In genomic region chr13:85376338-85376998, GRCm38 (mm10) we compare ENCODE assay signal across 23 mouse cellular contexts.
DNase-seq lines count a peak whose midpoint lies in the region; ATAC-seq lines count a peak whose summit lies in the region.
"Had no signal": no experiment of that assay in that cellular context is flagged by ENCODE, and none has a peak within 500 bp of the region (broad histone marks: within the 10 kb centered on the region; RNA-seq: fewer than 3 reads in every experiment).

No protein-coding gene starts in this region.

- peak; percentile 92 for ATAC-seq in inflammation-experienced regulatory T-cells, adult 6 months
- ATAC-seq in midbrain, embryonic 11.5 days (ENCODE audit: low FRiP score), result no peak
- ATAC-seq: hindbrain, embryonic 16.5 days had no signal

- H3K9me3 ChIP-seq in midbrain, embryonic 11.5 days (ENCODE audit: control insufficient read depth, low read length), result no peaks in the 10 kb centered on the region
- H3K9me3 ChIP-seq: embryonic facial prominence, embryonic 15.5 days; heart, embryonic 13.5 days; limb, embryonic 15.5 days; megakaryocyte, embryonic 14.5 days; neural tube, embryonic 12.5 days had no signal

- H3K4me1 ChIP-seq in midbrain, embryonic 11.5 days (ENCODE audit: control insufficient read depth, insufficient read depth, low read length), result no peaks in the 10 kb centered on the region
- H3K4me1 ChIP-seq: embryonic facial prominence, embryonic 15.5 days; heart, embryonic 13.5 days; limb, embryonic 15.5 days; neural tube, embryonic 12.5 days had no signal

- H3K4me3 ChIP-seq in midbrain, embryonic 11.5 days (ENCODE audit: low read depth, low read length), result no peak overlapping the region
- H3K4me3 ChIP-seq: embryonic facial prominence, embryonic 15.5 days; heart, embryonic 13.5 days; limb, embryonic 15.5 days; megakaryocyte, embryonic 14.5 days; neural tube, embryonic 12.5 days had no signal

- peak; percentile 38 for DNase-seq in 416B (ENCODE audit: low read depth)
- DNase-seq in CD4-positive helper T cell, adult 2 months (ENCODE audit: low read depth, low spot score), result peak; percentile 21
- peak; percentile 3 for DNase-seq in T-cell, adult 2 months (ENCODE audit: low spot score)
- no peak for DNase-seq in urinary bladder, postnatal 14 days (ENCODE audit: low spot score)
- DNase-seq in left cerebral cortex, postnatal 14 days (ENCODE audit: low spot score in 2 of 2), result no peak
- no peak for DNase-seq in midbrain, embryonic 11.5 days (ENCODE audit: low spot score, missing footprints)
- DNase-seq: adrenal gland, postnatal 36 days; cerebellum, adult 9-11 months; gastrocnemius, postnatal 14 days; heart, postnatal 4 days; kidney, adult 8-10 months; kidney, postnatal 25 days; layer of hippocampus, adult 9-11 months; right cerebral cortex, postnatal 14 days; thymus, postnatal 14 days had no signal

- no peaks in the 10 kb centered on the region for H3K36me3 ChIP-seq in midbrain, embryonic 11.5 days (ENCODE audit: control insufficient read depth, insufficient read depth, low read length)
- H3K36me3 ChIP-seq: embryonic facial prominence, embryonic 15.5 days; heart, embryonic 13.5 days; limb, embryonic 15.5 days; neural tube, embryonic 12.5 days had no signal

- intact Hi-C loops in left cerebral cortex, postnatal 14 days (cut with DNase I), result no loop called here

- 86% methylated on average over 3 of the region's 3 CpGs for WGBS in midbrain, embryonic 11.5 days

- H3K27ac ChIP-seq in midbrain, embryonic 11.5 days (ENCODE audit: low read depth, low read length), result no peak overlapping the region
- H3K27ac ChIP-seq: embryonic facial prominence, embryonic 15.5 days; heart, embryonic 13.5 days; limb, embryonic 15.5 days; neural tube, embryonic 12.5 days; stomach, postnatal 0 days had no signal

- H3K27me3 ChIP-seq in midbrain, embryonic 11.5 days (ENCODE audit: control insufficient read depth, insufficient read depth, low read length), result no peaks in the 10 kb centered on the region
- H3K27me3 ChIP-seq: embryonic facial prominence, embryonic 15.5 days; heart, embryonic 13.5 days; limb, embryonic 15.5 days; megakaryocyte, embryonic 14.5 days; neural tube, embryonic 12.5 days had no signal

- no peak overlapping the region for H3K4me2 ChIP-seq in midbrain, embryonic 11.5 days
- H3K4me2 ChIP-seq: embryonic facial prominence, embryonic 15.5 days; heart, embryonic 13.5 days; limb, embryonic 15.5 days; neural tube, embryonic 12.5 days had no signal

- H3K9ac ChIP-seq in midbrain, embryonic 11.5 days (ENCODE audit: low read length), result no peak overlapping the region
- H3K9ac ChIP-seq: embryonic facial prominence, embryonic 15.5 days; heart, embryonic 13.5 days; limb, embryonic 15.5 days; neural tube, embryonic 12.5 days had no signal

Comparison
In these comparisons a context has a peak if more than half of its experiments do, and no peak if none do; other contexts are left out.
1. DNase-seq: peak in 416B (single experiment), CD4-positive helper T cell, adult 2 months (single experiment) and T-cell, adult 2 months (single experiment); none in urinary bladder, postnatal 14 days (single experiment), left cerebral cortex, postnatal 14 days (0 of 2) and midbrain, embryonic 11.5 days (single experiment).